Mouse (Mus musculus) large intestine, adult 2 months (tissue): ENCODE measurements at regions not wholly inside any gene's neighbourhood (a gene's known extent, or its start where the extent isn't known, plus 50 kb on each side); places are given as distances from the start of the nearest gene placed in this dataset.

Experiments used
- DNase-seq: peaks from one replicate; pipeline ENCODE4 v3.0.0-alpha.2; 2012; ENCODE audit warnings: low read depth, low spot score
- WGBS: fragments of 180-500 bp; shearing (Covaris S2); methylation state at CpG from one replicate; pipeline ENCODE4 v1.1.7; 2018; 5-methylcytosine and 5-hydroxymethylcytosine counted together

GRCm38 (mm10) chr1:51697265-51698192, 218.3 kb downstream of the Myo1b start:
- no peak for DNase-seq
- WGBS = 38% methylated on average over 19 of the region's 19 CpGs

- WGBS = 45% methylated on average over 2 of the region's 2 CpGs
- no peak for DNase-seq
Observed at GRCm38 (mm10) chr1:51696471-51696870, 218.2 kb upstream of the Nabp1 start.

- 93% methylated on average over 10 of the region's 10 CpGs for WGBS
- DNase-seq = no peak
Observed at GRCm38 (mm10) chr1:51690878-51691277, 212.7 kb upstream of the Nabp1 start.

GRCm38 (mm10) chr1:51689461-51690223, 211.4 kb upstream of the Nabp1 start:
- WGBS = 68% methylated on average over 9 of the region's 9 CpGs
- DNase-seq = no peak

GRCm38 (mm10) chr1:51688946-51689345, 210.7 kb upstream of the Nabp1 start:
- 92% methylated on average over 5 of the region's 5 CpGs for WGBS
- no peak for DNase-seq

GRCm38 (mm10) chr1:51688224-51688545, 210.0 kb upstream of the Nabp1 start:
- no peak for DNase-seq
- 40% methylated on average over 1 of the region's 1 CpGs for WGBS

DNA sequence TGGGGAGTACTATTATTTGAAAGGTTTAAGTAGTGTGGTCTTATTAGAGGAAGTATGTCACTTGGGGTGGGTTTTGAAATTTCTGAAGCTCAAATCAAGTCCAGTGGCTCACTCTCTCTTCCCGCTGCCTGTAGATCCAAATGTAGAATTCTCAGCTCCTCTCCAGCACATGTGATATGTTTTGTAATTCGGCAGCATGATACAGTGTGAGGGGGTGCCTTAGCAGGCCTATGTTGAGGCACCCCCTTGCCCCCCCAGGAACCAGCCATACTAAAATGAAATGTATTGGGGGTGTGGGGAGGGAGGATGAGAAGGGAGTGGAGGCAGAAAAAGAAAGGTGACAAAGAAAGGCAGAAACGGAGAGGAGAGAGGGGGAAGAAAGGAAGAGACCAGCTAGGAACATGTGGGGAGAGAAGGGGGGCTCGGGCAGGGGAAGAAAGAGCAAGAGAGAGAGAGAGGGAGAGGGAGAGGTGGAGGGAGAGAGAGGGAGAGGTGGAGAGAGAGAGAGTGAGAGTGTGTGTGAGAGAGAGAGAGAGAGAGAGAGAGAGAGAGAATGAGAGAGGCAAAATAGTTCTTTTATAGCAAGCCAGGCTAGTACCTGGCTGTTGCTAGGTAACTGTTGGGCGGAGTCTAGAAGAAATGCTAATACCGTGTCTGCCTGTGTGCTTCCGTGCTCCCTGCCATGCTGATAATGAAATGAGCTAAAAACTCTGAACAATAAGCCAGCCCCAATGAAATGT, 209.4 kb upstream of the Nabp1 start:
- 36% methylated on average over 7 of the region's 7 CpGs for WGBS

DNA sequence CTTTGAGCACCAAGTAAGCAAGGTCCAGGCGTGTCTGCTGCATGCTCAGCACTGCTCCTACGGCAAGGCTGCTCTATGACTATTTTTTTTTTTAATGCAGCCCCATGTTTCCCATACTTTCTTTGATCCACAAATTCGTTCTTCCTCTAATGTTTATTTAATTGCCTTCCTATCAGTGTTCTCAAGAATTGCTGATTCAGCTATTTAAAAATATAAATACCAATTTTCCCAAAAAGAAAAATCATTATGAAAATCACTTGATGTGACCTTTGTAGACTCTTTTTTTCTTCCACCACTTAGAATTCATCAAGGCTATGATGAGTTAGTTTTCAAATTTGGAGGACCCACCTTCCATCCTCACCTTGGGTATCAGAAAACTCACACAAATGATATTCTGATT, 208.5 kb upstream of the Nabp1 start:
- WGBS = 72% methylated on average over 3 of the region's 3 CpGs
- no peak for DNase-seq

More for the DNA sequence above, 209.4 kb upstream of the Nabp1 start:
- DNase-seq = no peak

DNA sequence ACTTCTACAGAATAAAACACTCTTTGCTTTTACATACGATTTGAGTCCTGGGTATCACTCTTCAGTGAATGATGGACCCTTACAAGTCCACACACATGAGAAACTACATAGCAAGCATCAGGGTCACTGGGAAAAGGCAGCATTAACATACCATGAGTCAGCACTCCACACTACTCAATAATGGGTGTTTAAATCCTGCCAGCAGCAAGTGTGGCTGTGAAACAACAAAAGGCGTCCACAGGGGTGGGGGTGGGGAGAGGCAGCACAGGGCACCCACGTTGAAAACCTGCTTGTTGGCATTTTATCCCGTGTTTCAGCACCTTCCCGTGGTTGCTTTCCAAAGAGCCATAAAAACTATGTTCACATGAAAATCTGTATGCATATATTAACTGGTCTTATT, 204.0 kb upstream of the Nabp1 start:
- WGBS = 85% methylated on average over 5 of the region's 5 CpGs
- DNase-seq = no peak

- no peak for DNase-seq
Observed at GRCm38 (mm10) chr1:51681872-51682271, 203.6 kb upstream of the Nabp1 start.

- WGBS = 83% methylated on average over 6 of the region's 6 CpGs
- DNase-seq = no peak
Observed at GRCm38 (mm10) chr1:51680725-51681124, 202.5 kb upstream of the Nabp1 start.

- WGBS = 24% methylated on average over 6 of the region's 6 CpGs
- no peak for DNase-seq
Observed at GRCm38 (mm10) chr1:51678290-51678928, 200.2 kb upstream of the Nabp1 start.

- DNase-seq = no peak
- WGBS = 27% methylated on average over 5 of the region's 5 CpGs
Observed at GRCm38 (mm10) chr1:51677802-51678201, 199.6 kb upstream of the Nabp1 start.

DNA sequence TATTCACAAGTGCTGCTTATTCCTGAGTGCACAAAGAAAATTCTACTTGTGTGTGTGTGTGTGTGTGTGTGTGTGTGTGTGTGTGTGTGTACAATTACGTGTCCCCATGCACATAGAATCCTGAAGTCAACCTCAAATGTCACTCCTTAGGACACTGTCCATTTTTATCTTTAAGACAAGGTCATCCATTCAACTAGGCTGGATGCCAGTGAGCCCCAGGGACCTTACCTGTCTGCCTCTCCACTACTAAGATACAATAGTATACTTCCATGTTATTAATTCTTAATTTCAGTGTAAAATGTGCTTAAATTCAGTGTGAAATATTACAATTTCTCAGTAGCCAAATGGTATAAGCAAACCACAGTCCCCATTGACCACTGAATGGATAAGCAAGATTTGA, 193.5 kb upstream of the Nabp1 start:
- WGBS = 71% methylated on average over 1 of the region's 1 CpGs
- DNase-seq = no peak

DNA sequence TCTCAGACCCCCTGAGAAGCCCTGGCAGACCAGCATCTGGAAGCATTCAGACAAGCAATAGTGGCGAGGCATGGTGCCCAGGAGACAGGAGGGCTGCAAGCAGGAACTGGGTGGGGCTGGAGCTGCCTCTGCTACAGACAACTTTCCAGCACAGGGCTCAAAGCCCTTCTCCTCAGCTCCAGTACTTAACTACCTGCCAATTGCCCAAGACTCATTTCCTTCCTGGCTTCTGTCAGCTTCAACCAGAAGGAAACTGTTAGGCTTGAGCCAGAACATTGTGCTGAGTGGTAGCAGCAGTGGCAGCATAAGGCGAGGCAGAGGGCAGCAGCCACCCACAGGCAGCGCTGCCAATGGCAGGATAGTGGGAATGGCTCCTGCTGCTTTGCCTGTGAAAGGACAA, 193.1 kb upstream of the Nabp1 start:
- DNase-seq = no peak
- 31% methylated on average over 3 of the region's 3 CpGs for WGBS

- 57% methylated on average over 3 of the region's 3 CpGs for WGBS
- DNase-seq = no peak
Observed at GRCm38 (mm10) chr1:51670009-51670408, 191.8 kb upstream of the Nabp1 start.

- peak; percentile 28 for DNase-seq
Observed at GRCm38 (mm10) chr1:51668881-51669280, 190.7 kb upstream of the Nabp1 start.

GRCm38 (mm10) chr1:51660531-51660930, 182.3 kb upstream of the Nabp1 start:
- 88% methylated on average over 1 of the region's 1 CpGs for WGBS

GRCm38 (mm10) chr1:51657203-51657602, 179.0 kb upstream of the Nabp1 start:
- no peak for DNase-seq
- 64% methylated on average over 4 of the region's 4 CpGs for WGBS

More at GRCm38 (mm10) chr1:51660531-51660930, 182.3 kb upstream of the Nabp1 start:
- no peak for DNase-seq

- WGBS = 68% methylated on average over 3 of the region's 3 CpGs
- DNase-seq = no peak
Observed at GRCm38 (mm10) chr1:51650653-51650995, 172.4 kb upstream of the Nabp1 start.
